Mouse (Mus musculus): Measurements from ENCODE around the gene Ankar. TPM values are rescaled to one million over a fixed set of nuclear protein-coding genes. Genes with fewer than 3 reads are reported as not detected.

The Ankar gene
- not detected for polyA plus RNA-seq (2017; shearing (Covaris generic))

GRCm38 (mm10) chr1:72700479-72700878, at the start of gene Ankar:
Ankar (minus strand) TSS chr1:72700579.

GRCm38 (mm10) chr1:72710753-72711653, 10.6 kb upstream of the Ankar start, which contains the start of gene Rpl37a:
Rpl37a (plus strand) TSS chr1:72711290.

Other genes with a start within 250 kb of the Ankar start
- gene March4, start 163.6 kb downstream of the Ankar start, polyA plus RNA-seq (2017; shearing (Covaris generic)): not detected
- 24.0 TPM for gene Smarcal1, start 117.3 kb downstream of the Ankar start, polyA plus RNA-seq (2017; shearing (Covaris generic))
- gene Rpl37a, start 10.7 kb upstream of the Ankar start, polyA plus RNA-seq (2017; shearing (Covaris generic)): 2,337 TPM
- gene Igfbp2, start 123.9 kb upstream of the Ankar start, polyA plus RNA-seq (2017; shearing (Covaris generic)): not detected
- not detected for gene Igfbp5, start 174.3 kb upstream of the Ankar start, polyA plus RNA-seq (2017; shearing (Covaris generic))

Data from CD4-positive, CD25-positive, alpha-beta regulatory T cell (primary cell).